Mouse (Mus musculus) heart, adult 11 months (tissue): ENCODE data around the gene Eif4enif1.

ENCODE experiments used
- DNase-seq: peaks from one replicate; pipeline ENCODE4 v3.0.0; 2022

Gene Eif4enif1

GRCm38 (mm10) chr11:3279729-3280128 is 77.5 kb downstream of the Eif4enif1 start:
- peak; percentile 15 for DNase-seq

GRCm38 (mm10) chr11:3282887-3283286 is 80.7 kb downstream of the Eif4enif1 start:
- DNase-seq = peak; percentile 56

GRCm38 (mm10) chr11:3283645-3284044 is 81.5 kb downstream of the Eif4enif1 start:
- peak; percentile 52 for DNase-seq

GRCm38 (mm10) chr11:3285940-3286339 is 83.7 kb downstream of the Eif4enif1 start:
- DNase-seq = peak; percentile 34

- peak; percentile 61 for DNase-seq
These were observed 84.9 kb downstream of the Eif4enif1 start for GRCm38 (mm10) chr11:3287131-3287530.

- DNase-seq = peak; percentile 83
These were observed 85.7 kb downstream of the Eif4enif1 start for GRCm38 (mm10) chr11:3287921-3288320.

- peak; percentile 97 for DNase-seq
These were observed 86.5 kb downstream of the Eif4enif1 start, which contains the start of gene Patz1 for GRCm38 (mm10) chr11:3288521-3289301. Patz1 (plus strand) TSS chr11:3288874.

GRCm38 (mm10) chr11:3289302-3289802 is 87.2 kb downstream of the Eif4enif1 start:
- DNase-seq = peak; percentile 99

- DNase-seq = peak; percentile 99
These were observed 87.8 kb downstream of the Eif4enif1 start for GRCm38 (mm10) chr11:3289803-3290639.

GRCm38 (mm10) chr11:3290640-3291310 is 88.6 kb downstream of the Eif4enif1 start:
- DNase-seq = no peak

- DNase-seq = peak; percentile 96
These were observed 89.3 kb downstream of the Eif4enif1 start for GRCm38 (mm10) chr11:3291311-3292061.

- peak; percentile 96 for DNase-seq
These were observed 89.8 kb downstream of the Eif4enif1 start for GRCm38 (mm10) chr11:3292062-3292421.

- DNase-seq = peak; percentile 95
These were observed 90.6 kb downstream of the Eif4enif1 start for GRCm38 (mm10) chr11:3292711-3293249.

GRCm38 (mm10) chr11:3293361-3293760 is 91.2 kb downstream of the Eif4enif1 start:
- DNase-seq = peak; percentile 67
